Mouse (Mus musculus) kidney, adult 2 months (tissue): Measurements from ENCODE around the gene Uck1.

ENCODE experiments used
- CTCF ChIP-seq: fragments of 200-500 bp; conservative IDR thresholded peaks from 2 replicates; pipeline ENCODE4 v1.5.1; 2011; ENCODE audit warnings: low read depth, mild to moderate bottlenecking, control low read depth, low read length, moderate library complexity, mixed read lengths; ENCODE audit not compliant: insufficient read depth, insufficient read length
- POLR2A ChIP-seq: fragments of 200-500 bp; IDR thresholded peaks from one replicate; pipeline ENCODE4 v1.6.1; 2011; ENCODE audit warnings: low read depth, low read length, control low read depth

- TF ChIP-seq CTCF (no peak), POLR2A (no peak)
Measured at GRCm38 (mm10) chr2:32295285-32295684, 35.3 kb upstream of the Uck1 start.
